Mouse (Mus musculus) neural tube, embryonic 10.5 days (tissue): Measurements from ENCODE around the gene Avil.

Experiments
- DNase-seq: peaks from one replicate; pipeline ENCODE4 v3.0.0-alpha.2; 2017; ENCODE audit warnings: low spot score; ENCODE audit errors: extremely low spot score

The Avil gene

GRCm38 (mm10) chr10:127000529-127000928 lies at the start of gene Avil:
Gene Avil (plus strand): TSS chr10:127000709.
- DNase-seq: no peak

- no peak for DNase-seq
Observed at GRCm38 (mm10) chr10:126952375-126952774, 48.1 kb upstream of the Avil start.

GRCm38 (mm10) chr10:126953029-126953471 lies 47.5 kb upstream of the Avil start:
- no peak for DNase-seq

GRCm38 (mm10) chr10:126956692-126957358 lies 43.7 kb upstream of the Avil start:
- DNase-seq: no peak

- peak; percentile 83 for DNase-seq
Observed at GRCm38 (mm10) chr10:126957359-126958107, 43.0 kb upstream of the Avil start.

- DNase-seq: no peak
Observed at GRCm38 (mm10) chr10:126960496-126960895, 40.0 kb upstream of the Avil start.

GRCm38 (mm10) chr10:126961757-126962156 lies 38.8 kb upstream of the Avil start:
- no peak for DNase-seq

GRCm38 (mm10) chr10:126962271-126962965 lies 38.1 kb upstream of the Avil start:
- DNase-seq: peak; percentile 53

GRCm38 (mm10) chr10:126962966-126963330 lies 37.6 kb upstream of the Avil start:
- no peak for DNase-seq

- no peak for DNase-seq
Observed at GRCm38 (mm10) chr10:126963821-126964220, 36.7 kb upstream of the Avil start.

- DNase-seq: peak; percentile 31
Observed at GRCm38 (mm10) chr10:126971363-126972050, 29.0 kb upstream of the Avil start.

- DNase-seq: peak; percentile 87
Observed at GRCm38 (mm10) chr10:126972051-126972725, 28.3 kb upstream of the Avil start.

- no peak for DNase-seq
Observed at GRCm38 (mm10) chr10:126972988-126973387, 27.5 kb upstream of the Avil start.

GRCm38 (mm10) chr10:126975706-126976105 lies 24.8 kb upstream of the Avil start:
- no peak for DNase-seq

GRCm38 (mm10) chr10:126977076-126977475 lies 23.4 kb upstream of the Avil start:
- DNase-seq: no peak

- DNase-seq: peak; percentile 100
Observed at GRCm38 (mm10) chr10:126978277-126978994, 22.1 kb upstream of the Avil start, which contains the start of gene Ctdsp2. Gene Ctdsp2 (plus strand): TSS chr10:126978717.

GRCm38 (mm10) chr10:126979121-126979635 lies 21.3 kb upstream of the Avil start:
- DNase-seq: no peak

- DNase-seq: peak; percentile 64
Observed at GRCm38 (mm10) chr10:126979636-126980151, 20.8 kb upstream of the Avil start.

- peak; percentile 54 for DNase-seq
Observed at GRCm38 (mm10) chr10:126980221-126980932, 20.1 kb upstream of the Avil start.
